8 mouse cellular contexts compared by ENCODE assay signal in genomic region chr6:59498079-59498478, GRCm38 (mm10).
DNase-seq lines count a peak whose midpoint lies in the region; ATAC-seq and TF ChIP-seq lines count a peak whose summit lies in the region.

No protein-coding gene starts in this region.

- no peak overlapping the region for H3K9ac ChIP-seq in kidney, embryonic 16.5 days (replicated peaks; ENCODE audit: low read length)
- no peak overlapping the region for H3K9ac ChIP-seq in hindbrain, embryonic 13.5 days
- no peak overlapping the region for H3K9ac ChIP-seq in neural tube, embryonic 11.5 days (ENCODE audit: low read length)

- H3K4me2 ChIP-seq in kidney, embryonic 16.5 days (replicated peaks; ENCODE audit: low read depth, low read length) = no peak overlapping the region
- H3K4me2 ChIP-seq in hindbrain, embryonic 13.5 days = no peak overlapping the region
- no peak overlapping the region for H3K4me2 ChIP-seq in neural tube, embryonic 11.5 days (ENCODE audit: low read depth)

- no peaks in the 10 kb centered on the region for H3K27me3 ChIP-seq in kidney, embryonic 16.5 days (ENCODE audit: insufficient read depth, low read length)
- no peaks in the 10 kb centered on the region for H3K27me3 ChIP-seq in hindbrain, embryonic 13.5 days
- H3K27me3 ChIP-seq in neural tube, embryonic 11.5 days (ENCODE audit: control insufficient read depth, insufficient read depth, low read length) = no peaks in the 10 kb centered on the region

- peak; percentile 73 for TF ChIP-seq CTCF in left cerebral cortex, adult 2 months (IDR thresholded peaks at IDR 0.05)

- H3K9me3 ChIP-seq in kidney, embryonic 16.5 days (ENCODE audit: low read length) = no peaks in the 10 kb centered on the region
- no peaks in the 10 kb centered on the region for H3K9me3 ChIP-seq in hindbrain, embryonic 13.5 days
- H3K9me3 ChIP-seq in neural tube, embryonic 11.5 days (ENCODE audit: control insufficient read depth, low read length) = no peaks in the 10 kb centered on the region

- H3K36me3 ChIP-seq in kidney, embryonic 16.5 days (ENCODE audit: insufficient read depth, low read length) = no peaks in the 10 kb centered on the region
- H3K36me3 ChIP-seq in hindbrain, embryonic 13.5 days = no peaks in the 10 kb centered on the region
- no peaks in the 10 kb centered on the region for H3K36me3 ChIP-seq in neural tube, embryonic 11.5 days (ENCODE audit: control insufficient read depth, insufficient read depth, low read length)

- H3K27ac ChIP-seq in kidney, embryonic 16.5 days (ENCODE audit: low read length) = no peak overlapping the region
- H3K27ac ChIP-seq in hindbrain, embryonic 13.5 days = no peak overlapping the region
- no peak overlapping the region for H3K27ac ChIP-seq in left cerebral cortex, adult 2 months
- H3K27ac ChIP-seq in neural tube, embryonic 11.5 days (ENCODE audit: low read depth, low read length) = no peak overlapping the region

- ATAC-seq in kidney, embryonic 16.5 days (ENCODE audit: low FRiP score, low TSS enrichment) = no peak
- ATAC-seq in hindbrain, embryonic 13.5 days (ENCODE audit: low FRiP score) = peak; percentile 52; the same call in 1 of the 2 replicates
- no peak for ATAC-seq in neural tube, embryonic 11.5 days (ENCODE audit: insufficient read depth, low FRiP score, low TSS enrichment)

- DNase-seq in kidney, adult 18-20 months = peak; percentile 78
- DNase-seq in adrenal gland, postnatal 14 days = peak; percentile 40
- DNase-seq in embryo, embryonic 9.5 days (ENCODE audit: extremely low spot score) = peak; percentile 56
- DNase-seq in left cerebral cortex, adult 2 months (ENCODE audit: extremely low spot score in 1 of 2, low spot score in 2 of 2) = peak; percentile 46 to 79
- DNase-seq in neural tube, embryonic 11.5 days (ENCODE audit: low spot score) = peak; percentile 64
- peak; percentile 8 to 56 for DNase-seq in thymus, postnatal 10 days (ENCODE audit: low spot score in 2 of 2)

- no peak overlapping the region for H3K4me3 ChIP-seq in kidney, embryonic 16.5 days (ENCODE audit: low read length)
- no peak overlapping the region for H3K4me3 ChIP-seq in hindbrain, embryonic 13.5 days
- H3K4me3 ChIP-seq in left cerebral cortex, adult 2 months = no peak overlapping the region
- H3K4me3 ChIP-seq in neural tube, embryonic 11.5 days (ENCODE audit: low read depth, low read length) = no peak overlapping the region

- 32% methylated on average over 7 of the region's 7 CpGs for WGBS in kidney, embryonic 16.5 days
- WGBS in hindbrain, embryonic 13.5 days = 30% methylated on average over 7 of the region's 7 CpGs
- 38% methylated on average over 7 of the region's 7 CpGs for WGBS in neural tube, embryonic 11.5 days

- H3K4me1 ChIP-seq in kidney, embryonic 16.5 days (ENCODE audit: insufficient read depth, low read length) = no peaks in the 10 kb centered on the region
- H3K4me1 ChIP-seq in hindbrain, embryonic 13.5 days (replicated peaks) = no peaks in the 10 kb centered on the region
- H3K4me1 ChIP-seq in neural tube, embryonic 11.5 days (ENCODE audit: control insufficient read depth, insufficient read depth, low read length) = no peaks in the 10 kb centered on the region

- intact Hi-C loops in left cerebral cortex, adult 2 months (cut with DNase I) = loop anchor here (5.0 kb wide), 1 partner anchor 246 kb away; no protein-coding TSS in a partner anchor
